In genomic region chr17:27908206-27908887, GRCm38 (mm10) we compare ENCODE assay signal across 7 mouse cellular contexts. TPM values are rescaled to one million over a fixed set of nuclear protein-coding genes. Genes with fewer than 3 reads are reported as not detected.
DNase-seq lines count a peak whose midpoint lies in the region; ATAC-seq lines count a peak whose summit lies in the region.

No protein-coding gene starts in this region.

- peak; percentile 44 for ATAC-seq in heart, embryonic 15.5 days (replicated peaks; ENCODE audit: insufficient number of reproducible peaks, insufficient read depth, low FRiP score, low read depth)
- no peak; the same call in 1 of the 2 replicates for ATAC-seq in liver, embryonic 11.5 days (replicated peaks; ENCODE audit: low FRiP score)
- ATAC-seq in neutrophil, adult 5-6 weeks (ENCODE audit: extremely low read depth, insufficient number of reproducible peaks, low FRiP score, poor library complexity, severe bottlenecking), result peak; percentile 38; the same call in 1 of the 2 replicates

- peak overlapping the region; percentile 96 for H3K9ac ChIP-seq in heart, embryonic 15.5 days
- H3K9ac ChIP-seq in liver, embryonic 11.5 days (ENCODE audit: low read depth, low read length), result peak overlapping the region; percentile 85

- peaks cover 32% of the 10 kb centered on the region for H3K4me1 ChIP-seq in heart, embryonic 15.5 days (replicated peaks)
- H3K4me1 ChIP-seq in liver, embryonic 11.5 days (replicated peaks; ENCODE audit: control insufficient read depth, insufficient read depth, low read length), result peaks cover 16% of the 10 kb centered on the region

- under 1% methylated on average over 12 of the region's 12 CpGs for WGBS in heart, embryonic 15.5 days
- 0% methylated on average over 12 of the region's 12 CpGs for WGBS in liver, embryonic 11.5 days

- H3K9me3 ChIP-seq in heart, embryonic 15.5 days (replicated peaks), result no peaks in the 10 kb centered on the region
- H3K9me3 ChIP-seq in liver, embryonic 11.5 days (ENCODE audit: control insufficient read depth, low read length), result no peaks in the 10 kb centered on the region

- peak overlapping the region; percentile 91 for H3K27ac ChIP-seq in heart, embryonic 15.5 days
- peak overlapping the region; percentile 70 for H3K27ac ChIP-seq in liver, embryonic 11.5 days (ENCODE audit: low read depth, low read length)

- H3K4me2 ChIP-seq in heart, embryonic 15.5 days, result peak overlapping the region; percentile 94
- H3K4me2 ChIP-seq in liver, embryonic 11.5 days, result peak overlapping the region; percentile 88

- peaks cover 13% of the 10 kb centered on the region; the same call in 1 of the 2 replicates for H3K36me3 ChIP-seq in heart, embryonic 15.5 days
- H3K36me3 ChIP-seq in liver, embryonic 11.5 days (ENCODE audit: control insufficient read depth, insufficient read depth, low read length), result peaks cover 6% of the 10 kb centered on the region

- H3K27me3 ChIP-seq in heart, embryonic 15.5 days, result no peaks in the 10 kb centered on the region
- no peaks in the 10 kb centered on the region for H3K27me3 ChIP-seq in liver, embryonic 11.5 days (replicated peaks; ENCODE audit: control insufficient read depth, insufficient read depth, low read length)

- H3K4me3 ChIP-seq in heart, embryonic 15.5 days, result peak overlapping the region; percentile 93
- H3K4me3 ChIP-seq in liver, embryonic 11.5 days (ENCODE audit: low read depth, low read length), result peak overlapping the region; percentile 92

- peak; percentile 31 for DNase-seq in ovary, adult 18-20 months (ENCODE audit: low spot score)
- DNase-seq in ovary, postnatal 14 days (ENCODE audit: low spot score), result no peak
- peak; percentile 47 for DNase-seq in c-Kit-positive CD71-positive TER-119-positive erythroid progenitor cells, embryonic 14.5 days (ENCODE audit: low spot score)
- DNase-seq in liver, embryonic 11.5 days (ENCODE audit: low spot score), result peak; percentile 50
- no peak for DNase-seq in layer of hippocampus, postnatal 14 days (ENCODE audit: low spot score in 2 of 2)

RNA-seq across cellular contexts. Expression of gene Anks1, which starts 0.8 kb away (rescaled TPM):
- 8.5 and 12.6 TPM in 2 replicates for polyA plus RNA-seq in heart, embryonic 15.5 days (2015; fragmentation: Nextera tagmentation; extraction: Ambion mirVana)
- 8.3 and 8.9 TPM in 2 replicates for polyA plus RNA-seq in liver, embryonic 11.5 days (2014; fragmentation: Nextera tagmentation; extraction: Ambion mirVana)
- total RNA-seq in neutrophil, adult 5-6 weeks (2017), result 30.6 and 31.7 TPM in 2 replicates
- total RNA-seq in layer of hippocampus, postnatal 14 days (2021), result 10 to 100 TPM; 38.0 to 39.5 TPM

RNA-seq across cellular contexts. Expression of gene Taf11, which starts 1.3 kb away (rescaled TPM):
- 42.7 and 46.4 TPM in 2 replicates for polyA plus RNA-seq in heart, embryonic 15.5 days (2015; fragmentation: Nextera tagmentation; extraction: Ambion mirVana)
- polyA plus RNA-seq in liver, embryonic 11.5 days (2014; fragmentation: Nextera tagmentation; extraction: Ambion mirVana), result 61.0 and 70.0 TPM in 2 replicates
- 20.4 and 52.5 TPM in 2 replicates for total RNA-seq in neutrophil, adult 5-6 weeks (2017)
- total RNA-seq in layer of hippocampus, postnatal 14 days (2021), result 10 to 100 TPM; 29.7 to 35.7 TPM

RNA-seq across cellular contexts. Expression of gene Uhrf1bp1, which starts 52.1 kb away (rescaled TPM):
- polyA plus RNA-seq in heart, embryonic 15.5 days (2015; fragmentation: Nextera tagmentation; extraction: Ambion mirVana), result 3.0 and 3.8 TPM in 2 replicates
- 9.2 and 9.4 TPM in 2 replicates for polyA plus RNA-seq in liver, embryonic 11.5 days (2014; fragmentation: Nextera tagmentation; extraction: Ambion mirVana)
- 1.4 and 1.6 TPM in 2 replicates for total RNA-seq in neutrophil, adult 5-6 weeks (2017)
- total RNA-seq in layer of hippocampus, postnatal 14 days (2021), result 10 to 100 TPM; 16.1 to 20.3 TPM

Comparison
In these comparisons a context has a peak if more than half of its experiments do, and no peak if none do; other contexts are left out.
1. DNase-seq: peak in ovary, adult 18-20 months (single experiment), c-Kit-positive CD71-positive TER-119-positive erythroid progenitor cells, embryonic 14.5 days (single experiment) and liver, embryonic 11.5 days (single experiment); none in ovary, postnatal 14 days (single experiment) and layer of hippocampus, postnatal 14 days (0 of 2).